Mouse (Mus musculus) granulocyte monocyte progenitor cell, adult 5-6 weeks (primary cell): ENCODE results near the gene Mrm3. TPM values are rescaled to one million over a fixed set of nuclear protein-coding genes. Genes with fewer than 3 reads are reported as not detected.
A peak's percentile ranks its signal among the peaks of the same experiment; 100 is the strongest.

Experiments used
- ATAC-seq: replicated peaks from 2 replicates; pipeline ENCODE4 v1.8.0; 2016; ENCODE audit warnings: mild to moderate bottlenecking, moderate TSS enrichment, inconsistent platforms; ENCODE audit not compliant: poor library complexity, severe bottlenecking
- total RNA-seq, 2 experiments: library from RNA; stranded (forward) in 1 of 2; stranded (reverse) in 1 of 2; fragments of 200-712, 200-1000 nt in 1 of 2; fragments of >200 nt in 1 of 2; fragmentation: Nextera tagmentation in 1 of 2; gene quantifications; 2 replicates each; pipeline ENCODE4 v1.2.3; 2014 to 2017

The Mrm3 gene
- total RNA-seq, 2 experiments from 2014 or later, result 19.7 to 30.5 TPM

- no peak for ATAC-seq
Observed at GRCm38 (mm10) chr11:76247239-76247638, 3.7 kb downstream of the Mrm3 start.

DNA sequence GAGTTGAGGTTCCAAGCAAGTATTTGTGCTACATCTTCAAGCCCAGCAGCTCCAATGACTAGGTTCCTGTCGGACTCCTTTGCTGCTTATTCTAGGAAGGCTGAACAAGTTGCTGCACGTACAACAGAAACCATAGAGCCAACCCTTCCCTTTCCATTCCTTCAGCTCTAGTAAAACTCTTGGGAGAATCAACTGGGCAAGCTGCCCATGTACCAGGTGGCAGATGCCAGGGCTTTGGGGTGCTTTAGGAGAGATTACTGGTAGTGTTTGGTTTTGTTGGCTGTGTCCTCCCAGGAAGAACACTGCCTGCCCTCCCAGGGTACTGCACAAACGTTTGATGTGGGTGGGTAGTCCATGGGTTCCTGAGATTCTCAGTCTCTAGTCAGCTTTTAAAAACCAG is 8.5 kb downstream of the Mrm3 start:
- no peak for ATAC-seq

DNA sequence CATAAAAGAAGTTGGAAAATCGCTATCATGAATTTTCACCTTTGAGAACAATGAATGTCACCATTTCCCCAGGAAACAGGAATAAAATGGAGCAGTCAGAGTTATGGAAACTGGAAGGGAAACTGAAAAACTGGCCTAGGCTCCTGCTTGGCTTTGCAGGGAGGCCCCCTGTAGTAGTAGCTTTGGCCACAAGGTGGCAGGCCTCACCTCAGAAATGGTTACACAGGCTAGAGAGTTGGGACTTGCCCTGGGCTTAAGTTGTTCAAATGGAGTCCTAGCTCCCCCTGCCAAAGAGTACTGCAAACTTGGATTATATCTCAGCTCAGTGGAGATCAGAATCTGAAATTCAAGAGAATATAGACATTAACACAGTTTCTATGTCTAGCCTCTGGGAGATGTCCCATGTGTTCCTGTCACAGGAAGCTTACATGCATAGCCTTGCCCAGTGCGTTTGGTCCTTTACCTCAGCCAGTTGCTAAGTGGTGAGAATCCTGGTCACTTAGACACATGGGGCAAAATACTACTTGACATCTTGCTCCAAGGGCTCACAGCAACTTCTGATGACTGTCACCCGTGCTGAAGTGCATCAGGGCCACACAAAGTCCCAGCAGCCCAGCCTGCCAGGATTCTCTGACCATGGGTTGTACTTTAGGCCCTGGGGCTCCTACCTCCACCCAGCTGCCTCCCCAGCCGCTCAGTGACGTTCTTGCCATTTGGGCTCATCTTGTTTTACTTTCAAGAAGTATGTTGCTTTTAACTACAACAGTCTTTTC is 9.8 kb downstream of the Mrm3 start:
- peak; percentile 97 for ATAC-seq

- no peak for ATAC-seq
Observed at GRCm38 (mm10) chr11:76253918-76254264, 10.4 kb downstream of the Mrm3 start.

GRCm38 (mm10) chr11:76255431-76256001 is 12.0 kb downstream of the Mrm3 start:
- ATAC-seq, result no peak

DNA sequence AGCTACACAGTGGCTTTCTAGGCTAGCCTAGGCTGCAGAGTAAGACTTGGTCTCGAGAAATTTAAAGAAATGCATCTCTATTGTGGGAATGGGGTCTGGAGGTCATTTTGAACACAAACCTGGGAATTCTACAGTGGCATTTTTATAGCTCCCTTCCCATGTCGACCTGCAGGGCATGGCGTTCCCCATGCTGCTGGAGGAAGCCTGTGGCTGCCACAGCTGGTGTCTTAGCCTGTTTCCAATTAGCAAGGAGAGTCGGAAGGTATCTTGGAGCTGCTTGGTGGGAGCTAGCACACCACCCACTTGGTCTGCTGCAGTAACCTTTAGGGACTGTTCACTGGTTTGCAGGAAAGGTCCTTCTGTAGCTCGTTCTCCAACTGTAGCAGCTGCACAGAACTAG is 12.6 kb downstream of the Mrm3 start:
- no peak for ATAC-seq

DNA sequence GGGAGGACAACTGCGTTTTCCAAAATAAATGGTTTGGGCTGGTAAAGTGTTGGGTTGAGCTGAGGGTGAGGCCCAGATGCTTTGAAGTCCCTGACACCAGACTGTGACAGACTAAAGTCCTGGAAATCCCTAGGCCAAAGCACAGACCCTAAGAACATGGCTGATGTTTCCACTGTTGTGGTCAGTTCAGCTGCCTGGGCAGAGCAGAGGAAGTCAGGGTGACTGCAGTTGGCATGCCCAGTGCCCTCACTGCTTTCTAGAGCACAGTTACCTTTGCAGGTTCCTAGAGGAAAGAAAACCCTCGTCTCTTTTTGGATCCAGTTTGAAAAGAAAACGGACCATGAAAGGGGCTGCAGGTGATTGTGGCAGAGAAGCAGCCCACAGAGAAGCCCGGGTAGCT is 13.9 kb downstream of the Mrm3 start:
- no peak for ATAC-seq

- no peak for ATAC-seq
Observed at GRCm38 (mm10) chr11:76258511-76258910, 15.0 kb downstream of the Mrm3 start.

DNA sequence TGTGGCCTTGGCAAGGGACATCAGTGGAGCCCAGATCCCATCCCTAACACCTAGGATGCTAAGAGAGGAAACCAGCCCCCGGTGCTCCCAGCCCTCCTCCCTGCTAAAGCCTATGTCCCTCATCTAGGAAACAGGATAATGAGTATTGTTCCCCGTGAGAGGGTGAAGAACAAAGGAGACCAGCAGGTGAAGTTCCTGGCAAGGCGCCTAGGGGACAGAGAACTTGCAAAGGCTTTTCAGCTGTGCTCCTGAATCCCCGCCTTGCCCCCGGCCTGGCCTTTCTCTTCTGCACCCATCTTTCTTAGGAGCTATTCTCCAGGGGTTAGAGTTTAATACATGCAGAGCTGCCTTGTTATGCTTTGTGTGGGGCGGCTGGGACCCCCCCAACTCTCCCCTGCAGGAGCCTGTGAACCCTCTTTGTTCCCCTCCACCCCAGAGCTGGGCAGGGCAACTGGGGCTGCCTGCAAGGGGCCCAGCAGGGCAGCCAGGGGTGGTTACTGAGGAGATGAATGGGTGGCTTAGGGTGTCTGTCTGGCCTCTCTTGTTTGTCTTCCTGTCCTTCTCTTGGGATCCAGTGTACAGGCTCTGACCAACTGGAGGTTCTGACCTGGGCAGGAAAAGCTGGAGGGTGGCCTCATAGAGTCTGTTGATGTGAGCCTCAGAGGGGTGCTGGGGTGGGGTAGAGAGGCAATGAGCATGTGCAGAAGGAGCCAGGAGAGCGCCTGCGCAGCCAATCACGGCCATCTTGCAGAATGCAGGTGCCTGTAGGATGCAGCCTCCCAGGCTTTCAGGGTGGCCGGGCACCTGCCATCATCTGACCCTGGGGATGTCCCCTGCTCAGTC is 16.9 kb downstream of the Mrm3 start:
- ATAC-seq, result no peak

GRCm38 (mm10) chr11:76261224-76261623 is 17.7 kb downstream of the Mrm3 start:
- peak; percentile 85 for ATAC-seq

- no peak for ATAC-seq
Observed at GRCm38 (mm10) chr11:76262611-76263351, 19.3 kb downstream of the Mrm3 start.

GRCm38 (mm10) chr11:76267550-76267949 is 24.0 kb downstream of the Mrm3 start:
- no peak for ATAC-seq

DNA sequence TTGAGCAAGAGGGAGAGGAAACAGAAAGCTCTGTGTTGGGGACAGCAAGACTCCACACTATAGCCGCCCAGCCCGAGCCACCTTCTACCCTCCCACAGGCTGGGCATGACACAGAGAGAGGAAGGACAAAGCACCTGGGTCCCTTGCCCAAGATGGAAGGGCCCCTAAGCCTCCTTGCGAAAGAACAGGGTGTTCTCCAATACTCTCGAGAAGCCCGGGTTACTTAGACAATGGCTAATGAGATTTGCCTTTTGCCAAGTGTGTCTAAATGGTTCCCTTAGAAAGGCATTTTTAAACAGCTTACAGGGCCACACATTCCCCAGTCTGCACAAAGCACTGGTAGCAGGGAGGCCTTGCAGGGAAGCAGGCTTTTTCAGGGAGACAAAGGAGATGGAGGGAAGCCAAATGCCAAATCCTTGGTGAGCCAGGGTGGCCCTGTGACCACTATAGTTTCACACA is 24.5 kb downstream of the Mrm3 start:
- ATAC-seq, result peak; percentile 84

GRCm38 (mm10) chr11:76268521-76269065 is 25.1 kb downstream of the Mrm3 start:
- no peak for ATAC-seq

GRCm38 (mm10) chr11:76272440-76272839 is 28.9 kb downstream of the Mrm3 start:
- ATAC-seq, result no peak

DNA sequence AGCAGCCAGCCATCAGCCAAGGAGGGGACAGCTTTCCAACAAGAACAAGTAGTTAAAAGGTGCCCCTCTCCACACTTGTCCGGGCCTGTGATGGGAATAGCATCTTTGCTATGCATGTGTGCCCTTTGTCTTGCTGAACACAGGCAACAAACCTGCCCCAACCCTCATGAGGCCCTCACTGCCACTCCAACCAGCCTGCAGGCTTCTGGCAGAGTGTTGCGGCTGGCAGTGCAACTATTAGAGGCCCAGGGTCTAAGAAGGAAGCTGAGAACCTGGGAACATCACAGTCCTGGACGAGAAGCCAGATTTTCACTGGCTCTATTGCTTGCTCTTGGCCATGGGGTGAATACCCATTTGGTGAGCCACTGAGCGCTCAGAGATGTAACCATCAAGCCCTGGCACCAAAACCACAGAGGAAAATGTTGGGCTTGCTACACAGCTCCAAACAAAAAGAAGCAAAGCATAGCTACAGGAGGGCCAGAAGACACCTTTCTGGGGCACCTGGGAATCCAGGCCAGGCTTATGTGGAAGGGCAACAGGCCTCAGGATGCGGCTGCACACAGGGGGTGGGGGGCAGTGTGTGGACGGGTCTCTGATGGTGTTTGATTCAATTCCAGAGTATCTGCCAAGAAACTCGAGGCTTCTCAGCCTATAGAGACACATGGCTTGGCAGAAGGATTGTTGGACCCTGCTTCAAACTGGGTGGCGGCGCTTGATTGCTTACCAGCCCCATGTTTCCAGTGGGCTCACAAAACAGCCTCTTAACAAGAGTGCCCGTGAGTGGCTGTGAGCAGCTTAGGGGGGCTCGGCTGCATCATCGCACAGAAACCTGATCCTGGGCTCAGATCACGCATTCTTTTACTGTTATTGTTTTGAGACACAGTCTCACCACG is 35.7 kb downstream of the Mrm3 start:
- no peak for ATAC-seq

DNA sequence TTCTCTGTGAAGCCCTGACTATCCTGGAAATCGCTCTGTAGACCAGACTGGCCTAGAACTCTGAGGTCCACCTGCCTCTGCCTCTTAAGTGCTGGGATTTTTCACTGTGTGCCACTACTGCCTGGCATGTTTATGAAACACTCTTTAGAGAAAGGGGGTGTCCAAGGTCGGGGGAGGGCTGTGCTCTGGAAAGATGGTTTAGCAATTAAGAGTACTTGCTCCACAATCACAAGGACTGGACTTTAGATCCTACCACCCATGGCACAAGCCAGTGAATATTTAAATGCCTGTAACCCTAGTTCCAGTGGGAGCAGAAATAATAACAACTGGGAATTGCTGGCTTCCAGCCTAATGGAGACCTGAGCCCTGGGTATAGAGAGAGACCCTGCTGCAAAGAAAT is 36.5 kb downstream of the Mrm3 start:
- ATAC-seq, result no peak

GRCm38 (mm10) chr11:76283841-76284240 is 40.3 kb downstream of the Mrm3 start:
- no peak for ATAC-seq

- ATAC-seq, result no peak
Observed at GRCm38 (mm10) chr11:76285431-76286075, 42.0 kb downstream of the Mrm3 start.
